Mouse (Mus musculus) adrenal gland, postnatal 10 days (tissue): ENCODE data around the gene Cdh4. TPM values are rescaled to one million over a fixed set of nuclear protein-coding genes. Genes with fewer than 3 reads are reported as not detected.

Experiments
- DNase-seq: peaks from one replicate; pipeline ENCODE4 v3.0.0; 2021; ENCODE audit warnings: mixed read lengths
- total RNA-seq, 2 experiments: library from RNA; stranded (reverse); gene quantifications; 2 replicates each; pipeline ENCODE4 v1.2.3; 2021

The Cdh4 gene
- total RNA-seq, 2 experiments from 2014 or later = 2.8 to 5.2 TPM

- DNase-seq = peak; percentile 29
These were observed 239.2 kb downstream of the Cdh4 start for GRCm38 (mm10) chr2:179681386-179681785.

- no peak for DNase-seq
These were observed 245.0 kb downstream of the Cdh4 start for GRCm38 (mm10) chr2:179687243-179687681.

GRCm38 (mm10) chr2:179688976-179689375 lies 246.7 kb downstream of the Cdh4 start:
- DNase-seq = no peak

GRCm38 (mm10) chr2:179689761-179690160 lies 247.5 kb downstream of the Cdh4 start:
- no peak for DNase-seq

- DNase-seq = no peak
These were observed 248.3 kb downstream of the Cdh4 start for GRCm38 (mm10) chr2:179690571-179690970.

GRCm38 (mm10) chr2:179694936-179695335 lies 252.7 kb downstream of the Cdh4 start:
- no peak for DNase-seq

- DNase-seq = no peak
These were observed 255.4 kb downstream of the Cdh4 start for GRCm38 (mm10) chr2:179697601-179698000.

- DNase-seq = peak; percentile 54
These were observed 256.2 kb downstream of the Cdh4 start for GRCm38 (mm10) chr2:179698196-179698985.

GRCm38 (mm10) chr2:179705043-179705442 lies 262.8 kb downstream of the Cdh4 start:
- no peak for DNase-seq

GRCm38 (mm10) chr2:179705461-179705860 lies 263.2 kb downstream of the Cdh4 start:
- DNase-seq = no peak

- DNase-seq = no peak
These were observed 264.4 kb downstream of the Cdh4 start for GRCm38 (mm10) chr2:179706616-179707015.

- DNase-seq = no peak
These were observed 266.9 kb downstream of the Cdh4 start for GRCm38 (mm10) chr2:179709111-179709510.

- no peak for DNase-seq
These were observed 270.5 kb downstream of the Cdh4 start for GRCm38 (mm10) chr2:179712690-179713089.

- DNase-seq = no peak
These were observed 271.1 kb downstream of the Cdh4 start for GRCm38 (mm10) chr2:179713326-179713725.

- DNase-seq = no peak
These were observed 271.9 kb downstream of the Cdh4 start for GRCm38 (mm10) chr2:179714145-179714544.

- no peak for DNase-seq
These were observed 273.1 kb downstream of the Cdh4 start for GRCm38 (mm10) chr2:179715375-179715774.

- DNase-seq = no peak
These were observed 278.1 kb downstream of the Cdh4 start for GRCm38 (mm10) chr2:179720366-179720765.

GRCm38 (mm10) chr2:179721534-179722516 lies 279.6 kb downstream of the Cdh4 start:
- DNase-seq = no peak

GRCm38 (mm10) chr2:179722776-179723386 lies 280.6 kb downstream of the Cdh4 start:
- DNase-seq = no peak

- no peak for DNase-seq
These were observed 281.2 kb downstream of the Cdh4 start for GRCm38 (mm10) chr2:179723401-179723800.

- DNase-seq = peak; percentile 23
These were observed 286.8 kb downstream of the Cdh4 start for GRCm38 (mm10) chr2:179729002-179729401.

- DNase-seq = no peak
These were observed 287.6 kb downstream of the Cdh4 start for GRCm38 (mm10) chr2:179729802-179730201.
